Mouse (Mus musculus): ENCODE measurements around the gene Oas2.

DNA sequence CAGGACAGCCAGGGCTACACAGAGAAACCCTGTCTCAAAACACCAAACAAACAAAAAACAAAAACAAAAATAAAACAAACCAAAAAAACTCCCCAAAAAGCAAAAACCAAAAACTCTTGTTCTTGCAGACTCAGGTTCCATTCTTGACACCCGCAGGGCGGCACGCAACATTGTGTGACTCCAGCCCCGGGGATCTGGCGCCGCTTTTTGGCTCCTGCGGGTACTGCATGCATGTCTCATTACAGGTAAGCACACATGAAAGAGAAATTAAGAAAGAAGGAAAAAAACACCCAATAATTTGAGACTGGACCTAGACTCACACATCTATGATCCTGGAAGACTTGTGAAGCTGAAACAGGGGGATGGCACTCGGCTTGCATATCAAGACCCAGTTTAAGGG is 15.4 kb upstream of the Oas2 start:
- TF ChIP-seq CTCF (IDR thresholded peaks at IDR 0.05; ENCODE audit: borderline replicate concordance, control insufficient read depth, extremely low read depth, insufficient read depth, low read length, poor library complexity): no peak
- no peak for TF ChIP-seq POLR2A (IDR thresholded peaks at IDR 0.05; ENCODE audit: control insufficient read depth, extremely low read depth, insufficient read depth, low read length, poor library complexity)
